Mouse (Mus musculus) heart, postnatal 4 days (tissue): ENCODE measurements at regions not wholly inside any gene's neighbourhood (a gene's known extent, or its start where the extent isn't known, plus 50 kb on each side); places are given as distances from the start of the nearest gene placed in this dataset.
"Not testable (repeated sequence)": the region's sequence is repeated elsewhere in the genome, so short reads cannot be mapped to it uniquely, and the experiment has no call there.

Experiments used
- DNase-seq: peaks from one replicate; pipeline ENCODE4 v3.0.0; 2021

GRCm38 (mm10) chr14:18511094-18511493 is 179.4 kb upstream of the Ube2e1 start:
- peak; percentile 16 for DNase-seq

GRCm38 (mm10) chr14:18508359-18508647 is 176.6 kb upstream of the Ube2e1 start:
- no peak for DNase-seq

- no peak for DNase-seq
Observed at GRCm38 (mm10) chr14:18507582-18508358, 176.1 kb upstream of the Ube2e1 start.

- peak; percentile 40 for DNase-seq
Observed at GRCm38 (mm10) chr14:18506168-18506567, 174.5 kb upstream of the Ube2e1 start.

GRCm38 (mm10) chr14:18500249-18500832 is 168.7 kb upstream of the Ube2e1 start:
- DNase-seq = no peak

- no peak for DNase-seq
Observed at GRCm38 (mm10) chr14:18494048-18494447, 162.4 kb upstream of the Ube2e1 start.

- no peak for DNase-seq
Observed at GRCm38 (mm10) chr14:18486132-18486800, 154.6 kb upstream of the Ube2e1 start.

GRCm38 (mm10) chr14:18485526-18485925 is 153.9 kb upstream of the Ube2e1 start:
- DNase-seq = no peak

- DNase-seq = peak; percentile 1
Observed at GRCm38 (mm10) chr14:18476795-18477320, 145.2 kb upstream of the Ube2e1 start.

GRCm38 (mm10) chr14:18468611-18469010 is 137.0 kb upstream of the Ube2e1 start:
- peak; percentile 12 for DNase-seq

GRCm38 (mm10) chr14:18466864-18467263 is 135.2 kb upstream of the Ube2e1 start:
- not testable (repeated sequence) for DNase-seq

GRCm38 (mm10) chr14:18464199-18464598 is 132.5 kb upstream of the Ube2e1 start:
- not testable (repeated sequence) for DNase-seq

- DNase-seq = no peak
Observed at GRCm38 (mm10) chr14:18463230-18463873, 131.7 kb upstream of the Ube2e1 start.

- DNase-seq = no peak
Observed at GRCm38 (mm10) chr14:18462381-18462780, 130.7 kb upstream of the Ube2e1 start.

- no peak for DNase-seq
Observed at GRCm38 (mm10) chr14:18448666-18449065, 117.0 kb upstream of the Ube2e1 start.

GRCm38 (mm10) chr14:18444492-18444891 is 112.8 kb upstream of the Ube2e1 start:
- DNase-seq = no peak

- not testable (repeated sequence) for DNase-seq
Observed at GRCm38 (mm10) chr14:18428968-18429367, 97.3 kb upstream of the Ube2e1 start.

GRCm38 (mm10) chr14:18425887-18426286 is 94.2 kb upstream of the Ube2e1 start:
- no peak for DNase-seq

- no peak for DNase-seq
Observed at GRCm38 (mm10) chr14:18416839-18417238, 85.2 kb upstream of the Ube2e1 start.

- no peak for DNase-seq
Observed at GRCm38 (mm10) chr14:18416319-18416718, 84.7 kb upstream of the Ube2e1 start.

- DNase-seq = no peak
Observed at GRCm38 (mm10) chr14:18398953-18399352, 67.3 kb upstream of the Ube2e1 start.

GRCm38 (mm10) chr14:18396206-18396764 is 64.6 kb upstream of the Ube2e1 start:
- no peak for DNase-seq
